Comparison of ENCODE assay signal across 13 mouse cellular contexts in the genomic region with DNA sequence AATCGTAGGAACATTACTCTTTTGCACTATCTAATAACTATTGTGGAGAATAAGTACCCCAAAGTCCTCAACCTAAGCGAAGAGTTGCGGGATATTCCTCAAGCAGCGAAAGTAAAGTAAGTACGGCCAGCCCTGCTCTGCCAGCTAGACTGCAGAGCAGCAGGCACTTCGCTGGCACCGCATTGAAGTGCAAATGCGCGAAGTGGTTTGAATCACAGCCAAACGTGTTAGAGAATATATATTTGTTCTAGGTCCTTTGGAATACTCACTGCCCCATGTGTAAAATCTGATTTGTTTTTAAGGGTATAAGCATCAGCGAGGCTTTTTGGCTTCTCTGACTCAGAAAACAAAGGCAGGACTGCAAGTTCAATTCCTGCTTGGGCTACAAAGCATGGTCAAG.
DNase-seq lines count a peak whose midpoint lies in the region; ATAC-seq and TF ChIP-seq lines count a peak whose summit lies in the region.
"Had no signal": no experiment of that assay in that cellular context is flagged by ENCODE, and none has a peak within 500 bp of the region (broad histone marks: within the 10 kb centered on the region; RNA-seq: fewer than 3 reads in every experiment).

No protein-coding gene starts in this region.

- H3K4me2 ChIP-seq in forebrain, embryonic 12.5 days, result no peak overlapping the region
- H3K4me2 ChIP-seq in heart, embryonic 15.5 days, result no peak overlapping the region
- H3K4me2 ChIP-seq: hindbrain, embryonic 12.5 days had no signal

- no peak overlapping the region for H3K9ac ChIP-seq in forebrain, embryonic 12.5 days
- H3K9ac ChIP-seq in heart, embryonic 15.5 days, result 0 out of 2 replicates have a peak overlapping the region, but pooled peaks have one; percentile 33
- H3K9ac ChIP-seq: hindbrain, embryonic 12.5 days; liver, embryonic 14.5 days had no signal

- H3K4me3 ChIP-seq in forebrain, embryonic 12.5 days (replicated peaks), result no peak overlapping the region
- no peak overlapping the region for H3K4me3 ChIP-seq in forebrain, embryonic 10.5 days
- no peak overlapping the region for H3K4me3 ChIP-seq in layer of hippocampus, adult 2 months
- H3K4me3 ChIP-seq in bone marrow macrophage, adult 2 months (ENCODE audit: insufficient read depth, low read length), result no peak overlapping the region
- no peak overlapping the region for H3K4me3 ChIP-seq in heart, embryonic 15.5 days
- H3K4me3 ChIP-seq: hindbrain, embryonic 12.5 days had no signal

- no peaks in the 10 kb centered on the region for H3K27me3 ChIP-seq in forebrain, embryonic 12.5 days
- no peaks in the 10 kb centered on the region for H3K27me3 ChIP-seq in forebrain, embryonic 10.5 days (ENCODE audit: poor library complexity, severe bottlenecking)
- H3K27me3 ChIP-seq in heart, embryonic 15.5 days, result no peaks in the 10 kb centered on the region
- H3K27me3 ChIP-seq: hindbrain, embryonic 12.5 days had no signal

- H3K4me1 ChIP-seq in forebrain, embryonic 12.5 days, result peaks cover 20% of the 10 kb centered on the region
- H3K4me1 ChIP-seq in forebrain, embryonic 10.5 days, result peaks cover 34% of the 10 kb centered on the region
- H3K4me1 ChIP-seq in bone marrow macrophage, adult 2 months (ENCODE audit: control insufficient read depth, insufficient read depth, low read length), result peaks cover 59% of the 10 kb centered on the region
- H3K4me1 ChIP-seq in heart, embryonic 15.5 days (replicated peaks), result peaks cover 77% of the 10 kb centered on the region

- peaks cover 77% of the 10 kb centered on the region for H3K36me3 ChIP-seq in forebrain, embryonic 12.5 days (replicated peaks)
- peaks cover 72% of the 10 kb centered on the region for H3K36me3 ChIP-seq in forebrain, embryonic 10.5 days (replicated peaks)
- H3K36me3 ChIP-seq in heart, embryonic 15.5 days, result peaks cover 47% of the 10 kb centered on the region

- no peak for DNase-seq in forebrain, embryonic 10.5 days (ENCODE audit: extremely low spot score, low spot score)
- DNase-seq in layer of hippocampus, adult 2 months (ENCODE audit: low spot score in 2 of 2), result no peak
- no peak for DNase-seq in layer of hippocampus, postnatal 36 days
- DNase-seq in MN1 (ENCODE audit: low spot score), result no peak
- DNase-seq in frontal cortex, postnatal 10 days (ENCODE audit: low spot score in 2 of 2), result no peak
- DNase-seq: adrenal gland, postnatal 36 days; cerebellum, adult 2 months had no signal

- 83% methylated on average over 11 of the region's 11 CpGs for WGBS in forebrain, embryonic 12.5 days
- WGBS in forebrain, embryonic 10.5 days, result 94% methylated on average over 11 of the region's 11 CpGs
- 75% methylated on average over 11 of the region's 11 CpGs for WGBS in heart, embryonic 15.5 days

- TF ChIP-seq POLR2A in bone marrow macrophage, adult 2 months (IDR thresholded peaks at IDR 0.05; ENCODE audit: borderline replicate concordance, low read depth, low read length), result no peak

- TF ChIP-seq CTCF in layer of hippocampus, adult 2 months (conservative IDR thresholded peaks at IDR 0.05), result no peak
- no peak for TF ChIP-seq CTCF in bone marrow macrophage, adult 2 months (IDR thresholded peaks at IDR 0.05; ENCODE audit: low read depth, low read length)

- no peak for ATAC-seq in forebrain, embryonic 12.5 days (ENCODE audit: low FRiP score)
- no peak for ATAC-seq in heart, embryonic 15.5 days (replicated peaks; ENCODE audit: insufficient number of reproducible peaks, insufficient read depth, low FRiP score, low read depth)

- peak overlapping the region; percentile 68 for H3K27ac ChIP-seq in forebrain, embryonic 12.5 days
- H3K27ac ChIP-seq in forebrain, embryonic 10.5 days, result no peak overlapping the region
- peak overlapping the region; percentile 84 for H3K27ac ChIP-seq in layer of hippocampus, adult 2 months
- peak overlapping the region; percentile 67 for H3K27ac ChIP-seq in bone marrow macrophage, adult 2 months (ENCODE audit: insufficient read depth, low read depth, low read length)
- H3K27ac ChIP-seq in heart, embryonic 15.5 days, result peak overlapping the region; percentile 93
- H3K27ac ChIP-seq: hindbrain, embryonic 12.5 days; liver, embryonic 14.5 days; stomach, postnatal 0 days had no signal

- no peaks in the 10 kb centered on the region for H3K9me3 ChIP-seq in forebrain, embryonic 12.5 days
- H3K9me3 ChIP-seq in forebrain, embryonic 10.5 days, result no peaks in the 10 kb centered on the region
- H3K9me3 ChIP-seq in heart, embryonic 15.5 days (replicated peaks), result no peaks in the 10 kb centered on the region
- H3K9me3 ChIP-seq: hindbrain, embryonic 12.5 days had no signal
